Mouse (Mus musculus) urinary bladder, adult 18-20 months (tissue): ENCODE measurements around the gene Rusc2.
A peak's percentile ranks its signal among the peaks of the same experiment; 100 is the strongest.

ENCODE experiments used
- DNase-seq, 2 experiments: peaks; one replicate each; pipeline ENCODE4 v3.0.0; 2022; ENCODE audit warnings: low spot score in 2 of 2, mixed read lengths in 2 of 2

Rusc2 gene

DNA sequence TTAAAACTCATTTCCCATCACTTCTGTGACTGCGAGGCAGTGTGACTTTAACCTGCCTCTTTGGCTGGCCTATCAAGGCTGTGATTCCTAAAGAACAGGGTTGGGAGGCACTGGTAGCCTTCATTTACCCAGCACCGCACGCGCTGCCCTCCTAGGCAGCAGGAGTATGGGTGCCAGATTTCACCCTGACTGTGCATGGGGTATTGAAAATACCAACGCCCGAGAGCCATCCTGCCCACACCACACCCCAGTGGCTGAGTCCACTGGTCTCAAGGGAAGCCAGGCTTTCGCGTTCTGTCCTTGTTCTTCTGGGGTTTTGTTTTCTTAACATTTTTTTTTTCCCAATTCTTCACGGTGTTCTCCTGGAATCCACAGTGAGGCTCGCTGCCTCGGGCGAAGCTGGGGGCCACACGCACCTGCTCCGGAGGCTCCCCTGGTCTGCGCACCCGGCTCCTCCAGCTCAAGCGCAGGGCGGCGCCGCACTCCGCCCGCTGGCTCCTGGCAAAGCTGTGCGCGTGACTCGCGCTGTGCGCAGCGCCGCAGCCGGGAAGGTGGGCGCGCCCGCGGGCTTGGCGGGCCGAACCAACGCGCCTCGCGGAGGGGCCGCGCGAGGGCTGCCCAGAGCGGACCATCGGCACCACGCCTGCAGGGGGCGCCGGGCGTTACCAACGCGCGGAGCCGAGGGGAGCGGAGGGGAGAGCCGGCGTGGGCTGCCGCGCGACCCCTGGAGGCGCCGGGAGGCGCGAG, at the start of gene Rusc2:
TSS of gene Rusc2 (plus strand) at position 572 of the 747 bp plus-strand sequence.
- DNase-seq, result peak; percentile 73 to 88

DNA sequence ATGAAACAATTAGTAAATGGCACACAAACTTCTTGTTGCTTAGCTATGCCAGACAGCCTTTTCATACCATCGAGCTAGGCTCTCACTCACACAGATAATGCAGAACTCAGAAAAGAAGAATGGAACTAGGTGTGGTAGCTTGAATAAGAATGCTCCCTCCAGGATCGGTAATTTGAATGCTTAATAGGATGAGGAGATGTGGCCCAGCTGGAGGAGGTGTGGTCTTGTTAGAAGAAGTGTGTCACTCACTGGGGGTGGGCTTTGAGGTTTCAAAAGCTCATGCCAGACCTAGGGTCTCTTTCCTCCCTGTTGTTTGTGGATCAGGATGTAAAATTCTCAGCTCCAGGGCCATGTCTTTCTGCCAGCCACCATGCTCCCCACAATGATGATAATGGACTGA, 47.0 kb upstream of the Rusc2 start:
- DNase-seq, result no peak

DNA sequence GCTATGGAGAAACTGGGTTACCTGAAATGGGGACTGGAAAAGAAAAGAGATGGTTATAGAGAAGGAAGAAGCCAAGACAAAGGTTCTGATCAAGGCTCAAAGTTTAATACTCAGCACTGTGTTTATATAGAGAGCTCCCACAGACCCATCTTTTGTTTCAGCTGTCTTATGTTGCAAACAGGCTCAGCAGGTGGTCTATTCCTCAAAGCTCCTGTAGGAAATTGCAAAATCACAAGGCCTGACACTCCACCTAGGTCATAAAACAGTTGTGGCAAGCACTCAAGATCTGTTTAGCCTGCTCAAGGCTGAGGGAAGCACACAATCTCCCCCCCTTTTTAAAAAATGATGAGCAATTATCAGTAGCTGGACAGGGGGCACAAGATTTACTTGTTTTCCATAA, 45.6 kb upstream of the Rusc2 start:
- no peak for DNase-seq

DNA sequence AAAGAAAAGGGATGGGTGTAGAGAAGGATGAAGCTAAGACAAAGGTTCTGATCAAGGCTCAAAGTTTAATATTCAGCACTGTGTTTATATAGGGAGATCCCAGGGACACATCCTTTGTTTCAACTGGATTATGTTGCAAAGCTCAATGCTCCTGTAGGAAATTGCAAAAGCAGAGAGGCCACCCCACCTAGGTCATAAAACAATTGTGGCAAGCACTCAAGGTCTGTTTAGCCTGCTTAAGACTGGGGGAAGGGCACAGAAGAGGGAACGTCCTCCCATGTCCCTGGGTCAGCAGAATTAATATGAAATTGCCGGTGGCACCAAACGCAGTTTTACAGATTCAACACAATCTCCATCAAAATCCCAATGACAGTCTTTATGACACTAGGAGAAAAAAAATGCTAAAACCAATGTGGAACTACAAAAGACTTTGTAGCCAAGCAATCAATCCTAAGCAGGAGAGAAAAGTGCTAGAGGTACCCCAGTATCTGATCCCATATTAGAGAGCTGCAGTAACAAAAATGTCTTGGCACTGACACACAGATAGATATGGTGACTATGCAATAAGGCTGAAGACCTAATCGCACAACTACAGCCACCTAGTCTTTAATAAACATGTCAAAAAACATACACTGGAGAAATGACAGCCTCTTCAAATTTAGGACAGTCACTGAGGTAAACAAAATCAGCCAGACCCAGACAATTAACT, 41.5 kb upstream of the Rusc2 start:
- DNase-seq, result no peak

DNA sequence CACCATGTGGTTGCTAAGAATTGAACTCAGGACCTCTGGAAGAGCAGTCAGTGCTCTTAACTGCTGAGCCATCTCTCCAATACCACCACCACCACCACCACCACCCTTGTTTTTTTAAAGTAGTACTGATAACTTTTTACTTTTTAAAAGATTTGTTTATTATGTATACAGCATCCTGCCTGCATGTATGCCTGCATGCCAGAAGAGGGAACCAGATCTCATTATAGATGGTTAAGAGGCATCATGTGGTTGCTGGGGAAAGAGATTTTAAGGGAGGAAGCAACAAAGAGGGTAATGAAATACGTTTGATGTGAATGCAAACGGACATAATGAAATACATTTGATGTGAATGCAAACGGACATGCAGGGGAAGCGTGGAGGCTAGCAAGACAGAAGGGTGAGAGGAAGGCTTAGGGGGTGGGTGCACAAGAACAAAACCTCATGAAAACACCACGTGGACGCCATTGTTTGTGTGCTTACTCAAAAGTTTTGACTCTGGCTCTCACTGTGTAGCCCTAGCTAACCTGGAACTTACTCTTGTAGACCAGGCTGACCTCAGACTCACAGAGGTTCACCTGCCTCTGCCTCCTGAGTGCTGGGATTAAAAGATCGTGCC, 40.4 kb upstream of the Rusc2 start:
- DNase-seq, result no peak

DNA sequence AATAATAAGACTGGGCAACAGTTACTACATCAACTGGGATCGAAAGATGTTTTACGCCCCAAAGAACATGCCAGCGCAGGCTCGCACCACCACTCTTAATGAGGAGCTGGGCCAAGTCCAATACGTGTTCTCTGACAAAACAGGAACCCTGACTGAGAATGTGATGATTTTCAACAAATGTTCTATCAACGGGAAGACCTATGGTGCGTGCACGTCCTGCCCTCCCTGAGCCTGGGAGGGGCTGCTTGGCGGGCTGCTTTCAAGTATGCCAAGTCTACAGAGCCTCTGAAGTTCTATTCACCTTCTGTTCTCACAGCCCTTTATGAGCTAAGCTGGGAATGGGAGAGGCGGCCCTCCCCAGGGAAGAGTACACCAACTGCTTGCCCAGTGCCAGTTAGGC, 39.3 kb upstream of the Rusc2 start:
- DNase-seq, result no peak

DNA sequence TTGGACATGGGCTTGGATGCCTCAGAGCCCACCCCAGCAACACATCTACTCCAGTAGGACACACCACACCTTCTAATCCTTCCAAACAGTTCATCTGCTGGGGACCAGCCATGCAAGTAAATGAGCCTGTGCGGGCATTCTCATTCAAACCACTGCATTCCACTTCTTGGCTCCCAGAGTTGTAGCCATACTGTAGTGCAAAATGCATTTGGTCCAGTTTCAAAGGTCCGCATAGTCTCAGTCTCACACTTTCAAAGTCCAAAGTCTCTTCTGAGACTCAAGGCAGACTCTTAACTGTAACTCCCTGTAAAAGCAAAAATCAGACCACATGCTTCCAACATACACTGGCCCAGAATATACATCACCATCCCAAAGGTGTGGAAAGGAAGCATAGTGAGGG, 36.8 kb upstream of the Rusc2 start:
- no peak for DNase-seq

DNA sequence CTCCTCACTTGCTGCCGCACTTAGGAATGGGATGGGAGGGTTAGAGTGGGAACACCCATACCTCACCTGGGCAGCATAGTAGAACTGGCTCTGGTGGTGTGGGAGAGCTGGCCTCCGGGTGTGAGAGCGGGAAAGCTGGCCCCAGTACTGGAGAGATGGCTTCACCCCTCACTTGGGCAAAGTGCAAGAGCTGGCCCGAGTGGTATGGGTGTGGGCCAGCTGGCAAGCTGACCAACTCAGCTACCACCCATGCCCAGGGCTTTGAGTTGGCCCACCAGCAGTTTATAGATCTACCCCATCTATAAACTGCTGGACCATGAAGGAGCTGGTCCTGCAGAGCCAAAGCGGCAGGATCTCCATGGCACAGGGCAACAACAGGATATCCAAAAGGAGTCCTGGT, 32.6 kb upstream of the Rusc2 start:
- no peak for DNase-seq

DNA sequence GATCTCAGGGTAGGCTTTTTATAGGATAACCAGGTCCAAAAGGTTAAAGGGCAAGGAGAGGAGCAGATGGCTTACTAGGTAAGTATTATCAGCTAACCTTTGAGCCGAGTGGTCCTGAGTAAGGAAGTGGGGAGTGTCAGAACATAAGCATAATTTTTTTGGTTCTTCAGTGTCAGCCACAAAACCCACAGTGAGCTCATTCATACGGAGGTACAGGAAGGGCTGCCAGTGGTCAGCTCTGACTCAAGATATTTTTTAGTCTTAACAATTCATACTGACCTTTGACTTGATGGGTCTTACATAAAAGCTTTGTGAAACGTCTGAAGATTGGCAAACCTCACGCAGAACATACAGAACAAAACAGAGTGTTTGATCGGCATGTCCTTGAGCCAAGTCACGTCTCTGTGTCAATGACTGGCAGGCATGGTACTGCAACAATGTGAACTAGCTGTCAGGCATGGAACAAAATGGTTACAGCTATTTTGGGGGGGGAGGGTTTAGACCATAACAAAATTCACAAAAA, 31.7 kb upstream of the Rusc2 start:
- no peak for DNase-seq

DNA sequence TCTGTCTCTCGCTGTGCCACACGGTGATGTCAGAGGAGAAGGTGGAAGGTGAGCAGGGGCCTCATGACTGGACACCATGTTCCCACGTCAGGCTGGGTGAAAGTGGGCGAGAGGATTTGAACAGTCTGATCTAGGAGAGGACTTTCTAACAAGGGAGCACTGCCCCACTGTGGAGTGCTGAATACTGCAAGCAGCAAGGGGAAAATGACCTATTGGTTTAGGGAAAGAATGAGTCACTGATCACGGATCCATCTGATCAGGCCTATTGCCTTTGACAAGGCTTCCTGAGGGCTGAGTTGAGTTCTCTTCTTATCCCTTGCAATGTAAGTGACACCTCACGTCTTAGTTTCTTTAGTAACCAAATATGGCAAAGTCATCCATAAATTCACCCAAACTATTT, 28.1 kb upstream of the Rusc2 start:
- DNase-seq, result no peak

DNA sequence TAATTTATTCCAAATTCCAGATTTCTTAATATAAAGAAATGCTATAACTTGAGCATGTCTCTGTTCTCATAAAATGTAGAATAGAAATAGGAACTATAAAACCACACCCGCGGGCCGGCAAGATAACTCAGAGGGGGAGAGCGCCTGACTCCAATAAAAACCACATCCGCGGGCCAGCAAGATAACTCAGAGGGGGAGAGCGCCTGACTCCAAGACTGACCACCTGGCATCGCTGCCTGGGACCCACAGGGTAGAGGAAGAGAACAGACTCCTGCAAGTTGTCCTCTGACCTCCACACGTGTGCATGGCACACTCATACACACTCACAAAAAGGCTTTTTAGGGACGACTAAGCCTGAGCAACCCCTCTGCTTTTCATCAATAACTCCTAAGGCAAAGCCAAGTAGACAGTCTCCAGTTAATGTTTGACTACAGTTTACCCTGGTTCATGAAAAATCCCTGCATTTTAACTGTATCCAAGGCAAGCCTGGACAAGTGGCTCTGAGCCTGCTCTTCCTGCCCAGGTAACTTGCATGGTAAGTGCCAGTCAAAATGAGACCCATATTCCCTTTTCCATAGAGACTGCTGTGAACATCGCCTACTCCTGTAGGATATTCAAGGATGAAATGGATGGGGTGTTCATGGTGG, 16.7 kb upstream of the Rusc2 start:
- no peak for DNase-seq

DNA sequence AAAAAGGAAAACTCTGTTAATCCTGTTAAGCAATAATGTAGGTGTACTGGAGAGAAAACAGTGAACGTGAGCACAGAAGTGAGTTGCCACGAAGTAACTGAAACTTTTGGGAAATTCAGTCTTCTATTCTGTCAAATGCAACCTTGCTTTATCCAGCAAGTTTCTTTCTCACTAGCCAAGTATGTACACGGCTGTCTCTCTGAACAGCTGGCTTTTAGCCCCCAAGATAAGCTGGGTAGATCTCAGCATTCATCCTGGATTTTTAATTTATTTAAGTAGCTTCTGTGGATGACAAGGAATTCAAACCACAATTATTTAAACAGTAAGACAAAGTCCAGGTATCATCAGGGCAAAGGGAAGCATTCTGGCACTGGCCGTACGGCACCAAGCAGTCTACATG, 14.5 kb upstream of the Rusc2 start:
- no peak for DNase-seq

DNA sequence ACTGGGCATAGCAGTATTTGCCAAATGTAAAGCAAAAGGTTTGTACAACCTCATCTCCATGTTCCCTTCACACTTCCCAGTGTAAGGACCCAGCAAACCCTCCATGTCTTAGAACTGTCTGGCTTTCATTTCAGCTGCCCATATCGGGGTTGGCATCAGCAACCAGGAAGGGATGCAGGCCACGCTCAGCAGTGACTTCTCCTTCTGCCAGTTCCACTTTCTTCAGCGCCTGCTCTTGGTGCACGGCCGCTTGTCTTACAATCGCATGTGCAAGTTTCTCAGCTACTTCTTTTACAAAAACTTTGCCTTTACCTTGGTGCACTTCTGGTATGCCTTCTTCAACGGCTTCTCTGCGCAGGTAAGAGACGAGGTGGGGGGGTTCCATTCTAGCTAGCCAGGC, 14.0 kb upstream of the Rusc2 start:
- DNase-seq, result no peak

DNA sequence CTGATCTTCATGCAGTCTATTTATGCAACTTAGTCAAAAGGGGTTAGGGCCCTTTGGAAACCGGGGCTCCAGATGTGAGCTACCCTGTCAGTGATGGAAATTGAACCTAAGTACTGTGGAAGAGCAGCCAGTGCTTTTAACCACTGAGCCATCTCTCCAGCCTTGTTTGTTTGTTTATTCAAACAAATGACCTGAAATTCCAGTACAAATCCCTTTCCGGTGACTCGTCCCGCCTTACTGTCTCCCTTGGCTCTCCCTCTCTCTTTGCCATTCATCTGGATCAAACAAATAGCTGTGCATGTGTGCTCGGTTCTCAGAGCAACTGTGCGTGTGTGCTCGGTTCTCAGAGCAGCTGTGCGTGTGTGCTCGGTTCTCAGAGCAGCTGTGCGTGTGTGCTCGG, 10.4 kb upstream of the Rusc2 start:
- no peak for DNase-seq

DNA sequence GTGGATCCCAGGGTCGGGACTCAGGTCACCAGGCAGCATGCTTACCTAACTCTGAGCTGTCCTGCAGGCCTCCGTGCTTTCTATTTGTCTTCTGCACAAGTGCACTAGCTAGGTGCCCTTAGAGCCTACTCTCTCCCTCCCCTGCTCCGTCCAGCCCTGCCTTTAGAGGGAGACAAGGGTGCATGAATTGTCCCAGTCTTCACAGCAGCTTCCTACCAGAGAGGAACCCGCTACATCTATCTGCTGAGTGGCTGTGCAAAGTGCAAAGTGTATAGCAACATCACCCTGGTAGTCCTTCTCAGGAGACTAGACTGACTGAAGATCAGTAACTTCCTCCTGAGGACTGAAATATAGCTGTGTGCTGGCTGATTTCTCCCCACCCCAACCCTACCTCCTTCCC, 9.6 kb upstream of the Rusc2 start:
- no peak for DNase-seq

DNA sequence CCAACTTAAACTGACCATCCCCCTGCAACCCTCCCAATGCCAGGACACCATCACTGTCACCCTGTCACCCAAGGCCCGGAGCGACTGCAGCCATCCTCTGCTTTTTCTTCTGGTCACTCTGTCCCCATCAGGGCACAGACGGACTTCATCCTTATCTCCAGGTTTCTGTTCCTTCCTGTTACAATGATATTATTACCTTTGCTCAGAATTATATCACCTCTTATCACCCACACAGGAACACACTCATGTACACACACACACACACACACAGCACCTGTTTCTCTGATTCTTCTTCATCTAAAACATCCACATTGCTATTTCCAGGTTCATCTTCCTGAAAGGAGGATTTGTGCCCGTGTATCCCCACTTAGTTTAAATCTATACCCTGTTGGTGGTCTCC, 7.5 kb upstream of the Rusc2 start:
- no peak for DNase-seq

DNA sequence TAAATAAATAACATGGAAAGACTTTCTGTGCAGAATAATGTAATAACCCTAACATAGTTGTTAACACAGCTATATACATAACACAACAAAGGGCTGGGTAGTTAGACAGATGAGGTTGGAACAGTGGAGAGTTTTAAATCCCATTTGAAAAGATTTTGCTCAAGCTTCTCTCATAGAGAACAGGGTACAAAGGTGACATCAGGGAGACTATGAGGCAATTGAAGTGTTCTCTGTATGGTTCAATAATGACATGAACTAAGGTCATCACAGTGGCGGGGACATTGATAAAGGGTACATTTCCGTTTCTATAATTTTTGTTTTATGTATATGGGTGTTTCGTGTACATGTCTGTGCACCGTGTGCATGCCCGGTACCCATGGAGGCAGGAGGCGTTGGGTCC, 2.2 kb upstream of the Rusc2 start:
- DNase-seq, result no peak

DNA sequence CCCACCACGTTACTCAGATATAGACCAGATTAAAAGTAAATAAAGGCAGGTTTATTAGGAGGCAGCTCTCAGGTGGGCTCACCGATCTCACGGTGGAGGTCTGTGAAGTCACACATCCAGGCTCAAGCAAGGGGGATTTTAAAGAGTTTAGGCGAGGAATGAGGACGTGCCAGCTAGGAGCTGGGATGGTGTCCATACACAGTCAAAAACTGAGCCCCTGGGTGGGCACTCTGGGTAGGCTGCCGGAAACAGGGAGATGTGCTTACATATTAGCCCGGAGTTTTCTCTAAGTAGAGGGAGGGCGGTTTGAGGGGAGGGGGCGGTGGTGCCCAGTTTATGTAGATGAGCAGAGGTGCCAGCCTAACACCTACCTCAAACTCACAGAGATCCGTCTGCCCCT, 828 bp upstream of the Rusc2 start:
- DNase-seq, result no peak

DNA sequence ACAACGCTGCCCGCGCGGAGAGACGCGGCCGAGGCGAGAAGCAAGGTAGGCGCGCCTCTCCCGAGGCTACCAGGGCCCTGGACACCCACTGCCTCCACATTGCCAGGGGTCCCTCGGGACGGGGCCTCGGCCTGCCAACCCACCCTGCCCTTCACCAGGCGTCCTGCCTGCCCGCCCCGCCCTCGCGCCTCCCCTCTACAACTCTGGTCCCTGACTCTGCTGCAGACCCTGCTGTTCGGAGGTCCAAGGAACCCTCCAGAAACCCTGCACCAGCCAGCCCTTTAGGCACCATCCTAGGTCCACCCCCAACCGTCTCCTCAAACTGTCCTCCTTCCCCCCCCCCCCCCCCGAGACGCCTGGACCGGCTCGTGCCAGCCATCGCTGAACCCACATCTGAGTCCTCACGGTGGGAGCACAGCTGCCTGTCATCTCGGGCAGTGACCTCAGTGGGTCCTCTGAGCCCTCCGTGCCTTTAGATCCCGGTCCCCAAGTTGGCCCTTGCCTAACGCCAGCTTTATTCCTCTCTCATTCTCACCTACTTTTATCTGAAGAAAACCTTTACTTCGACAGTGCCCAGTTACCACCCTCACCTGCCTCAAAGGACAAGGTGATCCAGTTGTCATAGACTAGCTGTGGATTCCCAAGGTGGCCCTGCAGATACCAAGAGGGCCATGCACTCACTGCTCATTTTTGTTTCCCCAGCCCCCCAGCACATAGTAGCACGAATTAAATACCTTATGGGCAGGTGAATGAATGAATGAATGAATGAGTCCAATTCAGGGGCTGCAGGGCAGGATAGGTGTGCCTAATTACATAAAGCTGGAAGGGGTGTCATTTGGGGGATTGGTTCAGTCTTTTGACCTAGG, 609 bp downstream of the Rusc2 start:
- no peak for DNase-seq

DNA sequence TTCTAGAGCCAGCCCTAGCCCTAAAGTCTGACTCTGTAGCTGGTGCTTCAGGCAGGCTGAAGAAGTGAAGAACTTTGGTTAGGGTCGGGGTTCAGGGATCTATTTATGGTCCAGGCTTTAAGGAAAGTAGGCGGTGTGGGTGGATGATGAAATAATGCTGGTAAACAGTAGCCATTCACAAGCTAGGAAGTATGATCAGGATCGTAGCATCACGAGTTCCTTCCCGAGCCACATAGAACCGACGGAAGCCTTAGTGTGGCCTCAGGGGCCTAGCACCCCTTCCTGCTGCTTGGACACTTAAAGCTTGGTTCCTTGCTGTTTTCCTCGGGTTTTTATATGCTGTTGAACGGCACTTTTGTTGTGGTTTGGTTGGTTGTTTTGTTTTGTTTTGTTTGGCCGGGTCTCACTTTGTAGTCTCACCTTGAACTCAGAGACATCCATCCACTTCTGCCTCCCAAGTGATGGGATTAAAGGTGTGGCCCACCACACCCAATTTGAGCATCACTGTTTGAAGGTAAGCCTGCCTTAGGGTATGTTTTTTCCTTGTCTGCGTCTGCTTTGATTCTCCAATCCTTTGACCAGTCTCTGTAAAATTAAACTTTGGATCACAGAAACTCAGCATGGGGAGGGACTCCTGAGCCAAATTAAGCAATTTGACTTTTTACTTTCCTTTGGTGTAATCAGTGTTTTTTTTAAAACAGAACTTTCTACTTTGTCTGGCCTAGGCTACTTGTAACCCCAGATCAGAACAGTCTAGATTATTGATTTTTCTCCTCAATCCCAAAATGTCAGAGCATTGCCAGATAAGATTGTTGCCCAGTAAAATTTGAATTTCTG, 1.7 kb downstream of the Rusc2 start:
- DNase-seq, result no peak

DNA sequence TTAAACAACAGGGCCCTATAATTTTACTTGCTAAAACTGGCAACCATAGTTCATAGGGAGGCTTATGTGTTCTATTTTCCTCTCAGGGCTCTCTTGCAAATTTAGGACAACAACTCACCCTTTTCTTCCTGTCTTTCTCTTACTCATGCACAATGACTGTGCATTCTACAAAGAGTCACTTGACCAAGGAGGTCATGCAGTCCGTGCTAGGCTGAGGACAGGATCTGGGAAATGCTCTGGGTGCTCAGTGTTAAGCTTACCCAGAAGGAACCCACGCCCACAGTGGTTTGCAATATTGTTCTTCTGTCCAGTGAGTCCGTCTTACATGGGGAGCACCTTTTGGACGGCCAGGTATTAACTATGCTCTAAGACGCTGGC, 2.3 kb downstream of the Rusc2 start:
- no peak for DNase-seq
